Mouse (Mus musculus) liver, adult (tissue): ENCODE data around the gene Phldb2.
A peak's percentile ranks its signal among the peaks of the same experiment; 100 is the strongest.

Source experiments
- GATA4 ChIP-seq: IDR thresholded peaks from 2 replicates; pipeline ENCODE4 v1.6.1; 2014; ENCODE audit warnings: mild to moderate bottlenecking, low read length; ENCODE audit not compliant: insufficient replicate concordance

Phldb2 gene

GRCm38 (mm10) chr16:45963088-45963487 lies 9.7 kb upstream of the Phldb2 start:
- TF ChIP-seq GATA4: no peak

GRCm38 (mm10) chr16:45960978-45961377 lies 7.6 kb upstream of the Phldb2 start:
- no peak for TF ChIP-seq GATA4

- no peak for TF ChIP-seq GATA4
Observed at GRCm38 (mm10) chr16:45956390-45956950, 3.1 kb upstream of the Phldb2 start.

- peak; percentile 75; the same call in 1 of the 2 replicates for TF ChIP-seq GATA4
Observed at GRCm38 (mm10) chr16:45952501-45952900, 897 bp downstream of the Phldb2 start.

GRCm38 (mm10) chr16:45952035-45952434 lies 1.4 kb downstream of the Phldb2 start:
- no peak for TF ChIP-seq GATA4

GRCm38 (mm10) chr16:45946335-45946734 lies 7.1 kb downstream of the Phldb2 start:
- no peak for TF ChIP-seq GATA4

GRCm38 (mm10) chr16:45945649-45946048 lies 7.7 kb downstream of the Phldb2 start:
- no peak for TF ChIP-seq GATA4

- TF ChIP-seq GATA4: no peak
Observed at GRCm38 (mm10) chr16:45945174-45945631, 8.2 kb downstream of the Phldb2 start.

- TF ChIP-seq GATA4: no peak
Observed at GRCm38 (mm10) chr16:45942169-45942891, 11.1 kb downstream of the Phldb2 start.

- no peak for TF ChIP-seq GATA4
Observed at GRCm38 (mm10) chr16:45940701-45941100, 12.7 kb downstream of the Phldb2 start.

- TF ChIP-seq GATA4: no peak
Observed at GRCm38 (mm10) chr16:45939436-45939835, 14.0 kb downstream of the Phldb2 start.

GRCm38 (mm10) chr16:45937381-45937780 lies 16.0 kb downstream of the Phldb2 start:
- TF ChIP-seq GATA4: no peak

- TF ChIP-seq GATA4: no peak
Observed at GRCm38 (mm10) chr16:45936521-45936920, 16.9 kb downstream of the Phldb2 start.

- TF ChIP-seq GATA4: no peak
Observed at GRCm38 (mm10) chr16:45935956-45936483, 17.4 kb downstream of the Phldb2 start.

- TF ChIP-seq GATA4: no peak
Observed at GRCm38 (mm10) chr16:45934721-45935407, 18.5 kb downstream of the Phldb2 start.

GRCm38 (mm10) chr16:45930308-45930707 lies 23.1 kb downstream of the Phldb2 start:
- TF ChIP-seq GATA4: no peak
